Mouse (Mus musculus): ENCODE measurements around the gene Tpk1.

Tpk1 gene

GRCm38 (mm10) chr6:43449498-43449897 lies 216.6 kb downstream of the Tpk1 start:
- no peak for DNase-seq (ENCODE audit: extremely low read depth, low read depth, low spot score)

- no peak for DNase-seq (ENCODE audit: extremely low read depth, low read depth, low spot score)
Measured at GRCm38 (mm10) chr6:43445856-43446255, 220.2 kb downstream of the Tpk1 start.

GRCm38 (mm10) chr6:43442191-43442590 lies 223.9 kb downstream of the Tpk1 start:
- DNase-seq (ENCODE audit: extremely low read depth, low read depth, low spot score), result no peak

- no peak for DNase-seq (ENCODE audit: extremely low read depth, low read depth, low spot score)
Measured at GRCm38 (mm10) chr6:43435987-43436541, 230.0 kb downstream of the Tpk1 start.

GRCm38 (mm10) chr6:43434365-43434764 lies 231.7 kb downstream of the Tpk1 start:
- DNase-seq (ENCODE audit: extremely low read depth, low read depth, low spot score), result no peak

GRCm38 (mm10) chr6:43424978-43425377 lies 241.1 kb downstream of the Tpk1 start:
- no peak for DNase-seq (ENCODE audit: extremely low read depth, low read depth, low spot score)

- no peak for DNase-seq (ENCODE audit: extremely low read depth, low read depth, low spot score)
Measured at GRCm38 (mm10) chr6:43420358-43420979, 245.6 kb downstream of the Tpk1 start.

- DNase-seq (ENCODE audit: extremely low read depth, low read depth, low spot score), result no peak
Measured at GRCm38 (mm10) chr6:43408949-43409348, 257.1 kb downstream of the Tpk1 start.

- no peak for DNase-seq (ENCODE audit: extremely low read depth, low read depth, low spot score)
Measured at GRCm38 (mm10) chr6:43403076-43403475, 263.0 kb downstream of the Tpk1 start.

- DNase-seq (ENCODE audit: extremely low read depth, low read depth, low spot score), result no peak
Measured at GRCm38 (mm10) chr6:43402219-43402997, 263.7 kb downstream of the Tpk1 start.

GRCm38 (mm10) chr6:43396426-43396825 lies 269.7 kb downstream of the Tpk1 start:
- DNase-seq (ENCODE audit: extremely low read depth, low read depth, low spot score), result no peak

GRCm38 (mm10) chr6:43395538-43395937 lies 270.5 kb downstream of the Tpk1 start:
- DNase-seq (ENCODE audit: extremely low read depth, low read depth, low spot score), result no peak

- DNase-seq (ENCODE audit: extremely low read depth, low read depth, low spot score), result no peak
Measured at GRCm38 (mm10) chr6:43391358-43391757, 274.7 kb downstream of the Tpk1 start.

GRCm38 (mm10) chr6:43387273-43387672 lies 278.8 kb downstream of the Tpk1 start:
- DNase-seq (ENCODE audit: extremely low read depth, low read depth, low spot score), result no peak

GRCm38 (mm10) chr6:43384841-43385240 lies 281.2 kb downstream of the Tpk1 start:
- DNase-seq (ENCODE audit: extremely low read depth, low read depth, low spot score), result no peak

- no peak for DNase-seq (ENCODE audit: extremely low read depth, low read depth, low spot score)
Measured at GRCm38 (mm10) chr6:43384304-43384703, 281.8 kb downstream of the Tpk1 start.

- DNase-seq (ENCODE audit: extremely low read depth, low read depth, low spot score), result no peak
Measured at GRCm38 (mm10) chr6:43382750-43383149, 283.3 kb downstream of the Tpk1 start.

GRCm38 (mm10) chr6:43382284-43382683 lies 283.8 kb downstream of the Tpk1 start:
- no peak for DNase-seq (ENCODE audit: extremely low read depth, low read depth, low spot score)

GRCm38 (mm10) chr6:43373206-43373605 lies 292.9 kb downstream of the Tpk1 start:
- DNase-seq (ENCODE audit: extremely low read depth, low read depth, low spot score), result no peak

- DNase-seq (ENCODE audit: extremely low read depth, low read depth, low spot score), result no peak
Measured at GRCm38 (mm10) chr6:43367434-43367945, 298.6 kb downstream of the Tpk1 start.

GRCm38 (mm10) chr6:43366952-43367351 lies 299.1 kb downstream of the Tpk1 start:
- no peak for DNase-seq (ENCODE audit: extremely low read depth, low read depth, low spot score)

- DNase-seq (ENCODE audit: extremely low read depth, low read depth, low spot score), result no peak
Measured at GRCm38 (mm10) chr6:43363917-43364316, 302.2 kb downstream of the Tpk1 start.

Measured in fat pad, adult 2 months (tissue).